Mouse (Mus musculus): Measurements from ENCODE around the gene Rbpjl. TPM values are rescaled to one million over a fixed set of nuclear protein-coding genes. Genes with fewer than 3 reads are reported as not detected.

The Rbpjl gene
- polyA plus RNA-seq, 1 experiment from 2014 or later: 0.02 TPM

- DNase-seq (no peak), ATAC-seq (ENCODE audit: low read depth) (no peak)
- H3K4me3 ChIP-seq (replicated peaks): no peak overlapping the region
- peaks cover 43% of the 10 kb centered on the region for H3K4me1 ChIP-seq (replicated peaks)
- H3K27ac ChIP-seq: peak overlapping the region; percentile 58
- H3K9me3 ChIP-seq (replicated peaks): no peaks in the 10 kb centered on the region
- H3K4me2 ChIP-seq: no peak overlapping the region
- H3K9ac ChIP-seq: no peak overlapping the region
- WGBS (ENCODE audit: insufficient replicate concordance): 44% methylated on average over 8 of the region's 8 CpGs
- H3K27me3 ChIP-seq: no peaks in the 10 kb centered on the region
- peaks cover 6% of the 10 kb centered on the region for H3K36me3 ChIP-seq
Measured at GRCm38 (mm10) chr2:164458535-164458934, 55.6 kb downstream of the Rbpjl start.

- peak within 1 kb of the TSS; percentile 91 for H3K4me3 ChIP-seq (replicated peaks)
- no peaks in the 10 kb centered on the region for H3K9me3 ChIP-seq (replicated peaks)
- H3K4me1 ChIP-seq (replicated peaks): peaks cover 42% of the 10 kb centered on the region
- peak; percentile 98 for ATAC-seq (ENCODE audit: low read depth)
- peak within 1 kb of the TSS; percentile 72 for H3K27ac ChIP-seq
- H3K36me3 ChIP-seq: peaks cover 23% of the 10 kb centered on the region
- H3K4me2 ChIP-seq: peak within 1 kb of the TSS; percentile 91
- DNase-seq: peak; percentile 93
- H3K9ac ChIP-seq: peak within 1 kb of the TSS; percentile 84
- no peaks in the 10 kb centered on the region for H3K27me3 ChIP-seq
- under 1% methylated on average over 75 of the region's 79 CpGs for WGBS (ENCODE audit: insufficient replicate concordance)
Measured at GRCm38 (mm10) chr2:164460745-164461551, 58.0 kb downstream of the Rbpjl start, which contains the start of gene Gm20458. Gene Gm20458 (plus strand): TSS chr2:164460967.

Small RNA genes within 50 kb of the gene (microRNA-seq; reads per million reads assigned to microRNA genes)
- gene Mir7678: not detected

Other genes with a start within 250 kb of the Rbpjl start
- not detected in 2 replicates for gene Kcns1, start 232.0 kb upstream of the Rbpjl start, polyA plus RNA-seq (2015; fragmentation: Nextera tagmentation; extraction: Ambion mirVana)
- not detected in 2 replicates for gene Wfdc5, start 220.4 kb upstream of the Rbpjl start, polyA plus RNA-seq (2015; fragmentation: Nextera tagmentation; extraction: Ambion mirVana)
- gene Wfdc12, start 212.5 kb upstream of the Rbpjl start, polyA plus RNA-seq (2015; fragmentation: Nextera tagmentation; extraction: Ambion mirVana): not detected in 2 replicates
- not detected in 2 replicates for gene Wfdc15a, start 203.0 kb upstream of the Rbpjl start, polyA plus RNA-seq (2015; fragmentation: Nextera tagmentation; extraction: Ambion mirVana)
- 0.34 TPM in 1 of 2 replicates, not detected in the other for gene Wfdc15b, start 181.5 kb upstream of the Rbpjl start, polyA plus RNA-seq (2015; fragmentation: Nextera tagmentation; extraction: Ambion mirVana)
- not detected in 2 replicates for gene Svs2, start 164.7 kb upstream of the Rbpjl start, polyA plus RNA-seq (2015; fragmentation: Nextera tagmentation; extraction: Ambion mirVana)
- gene Svs3b, start 146.5 kb upstream of the Rbpjl start, polyA plus RNA-seq (2015; fragmentation: Nextera tagmentation; extraction: Ambion mirVana): not detected in 2 replicates
- not detected in 2 replicates for gene Svs4, start 124.7 kb upstream of the Rbpjl start, polyA plus RNA-seq (2015; fragmentation: Nextera tagmentation; extraction: Ambion mirVana)
- gene Svs3a, start 113.9 kb upstream of the Rbpjl start, polyA plus RNA-seq (2015; fragmentation: Nextera tagmentation; extraction: Ambion mirVana): not detected in 2 replicates
- not detected in 2 replicates for gene Svs6, start 86.4 kb upstream of the Rbpjl start, polyA plus RNA-seq (2015; fragmentation: Nextera tagmentation; extraction: Ambion mirVana)
- gene Svs5, start 70.4 kb upstream of the Rbpjl start, polyA plus RNA-seq (2015; fragmentation: Nextera tagmentation; extraction: Ambion mirVana): not detected in 2 replicates
- 16.6 and 20.5 TPM in 2 replicates for gene Slpi, start 14.0 kb upstream of the Rbpjl start, polyA plus RNA-seq (2015; fragmentation: Nextera tagmentation; extraction: Ambion mirVana)
- gene Matn4, start 2.0 kb downstream of the Rbpjl start, polyA plus RNA-seq (2015; fragmentation: Nextera tagmentation; extraction: Ambion mirVana): 0.13 and 0.35 TPM in 2 replicates
- 33.6 and 37.0 TPM in 2 replicates for gene Sdc4, start 40.7 kb downstream of the Rbpjl start, polyA plus RNA-seq (2015; fragmentation: Nextera tagmentation; extraction: Ambion mirVana)
- 28.5 and 33.2 TPM in 2 replicates for gene Sys1, start 53.8 kb downstream of the Rbpjl start, polyA plus RNA-seq (2015; fragmentation: Nextera tagmentation; extraction: Ambion mirVana)
- gene Gm20458, start 57.8 kb downstream of the Rbpjl start, polyA plus RNA-seq (2015; fragmentation: Nextera tagmentation; extraction: Ambion mirVana): 5.3 and 5.7 TPM in 2 replicates
- gene Trp53tg5, start 70.6 kb downstream of the Rbpjl start, polyA plus RNA-seq (2015; fragmentation: Nextera tagmentation; extraction: Ambion mirVana): not detected in 2 replicates
- 0.79 and 1.9 TPM in 2 replicates for gene Dbndd2, start 83.0 kb downstream of the Rbpjl start, polyA plus RNA-seq (2015; fragmentation: Nextera tagmentation; extraction: Ambion mirVana)
- 22.3 and 23.8 TPM in 2 replicates for gene Pigt, start 94.4 kb downstream of the Rbpjl start, polyA plus RNA-seq (2015; fragmentation: Nextera tagmentation; extraction: Ambion mirVana)
- gene Wfdc2, start 159.3 kb downstream of the Rbpjl start, polyA plus RNA-seq (2015; fragmentation: Nextera tagmentation; extraction: Ambion mirVana): 1.2 and 1.9 TPM in 2 replicates
- gene Spint3, start 170.3 kb downstream of the Rbpjl start, polyA plus RNA-seq (2015; fragmentation: Nextera tagmentation; extraction: Ambion mirVana): not detected in 2 replicates
- 0.13 and 0.19 TPM in 2 replicates for gene Wfdc6a, start 182.3 kb downstream of the Rbpjl start, polyA plus RNA-seq (2015; fragmentation: Nextera tagmentation; extraction: Ambion mirVana)
- gene Eppin, start 190.5 kb downstream of the Rbpjl start, polyA plus RNA-seq (2015; fragmentation: Nextera tagmentation; extraction: Ambion mirVana): not detected in 2 replicates
- gene Wfdc6b, start 210.4 kb downstream of the Rbpjl start, polyA plus RNA-seq (2015; fragmentation: Nextera tagmentation; extraction: Ambion mirVana): not detected in 2 replicates
- not detected in 2 replicates for gene Wfdc8, start 210.5 kb downstream of the Rbpjl start, polyA plus RNA-seq (2015; fragmentation: Nextera tagmentation; extraction: Ambion mirVana)
- gene Wfdc16, start 235.7 kb downstream of the Rbpjl start, polyA plus RNA-seq (2015; fragmentation: Nextera tagmentation; extraction: Ambion mirVana): not detected in 2 replicates

All from liver, embryonic 13.5 days (tissue).